Mouse (Mus musculus) cortical plate, adult 2 months (tissue): ENCODE results near the gene Gypa.

Experiments used
- CTCF ChIP-seq: fragments of 200-500 bp; IDR thresholded peaks from 2 replicates; pipeline ENCODE4 v1.5.1; 2011; ENCODE audit warnings: mild to moderate bottlenecking, control low read depth, low read length; ENCODE audit not compliant: insufficient read depth; ENCODE audit errors: extremely low read depth
- POLR2A ChIP-seq: fragments of 200-500 bp; IDR thresholded peaks from 2 replicates; pipeline ENCODE4 v1.6.1; 2011; ENCODE audit warnings: mild to moderate bottlenecking, low read length, control low read depth; ENCODE audit not compliant: insufficient read depth; ENCODE audit errors: extremely low read depth

- no peak for TF ChIP-seq CTCF
- TF ChIP-seq POLR2A, result no peak
These were observed at the start of gene Gypa for GRCm38 (mm10) chr8:80493523-80494345.
